Mouse (Mus musculus): ENCODE measurements at regions not wholly inside any gene's neighbourhood (a gene's known extent, or its start where the extent isn't known, plus 50 kb on each side); places are given as distances from the start of the nearest gene placed in this dataset.

DNA sequence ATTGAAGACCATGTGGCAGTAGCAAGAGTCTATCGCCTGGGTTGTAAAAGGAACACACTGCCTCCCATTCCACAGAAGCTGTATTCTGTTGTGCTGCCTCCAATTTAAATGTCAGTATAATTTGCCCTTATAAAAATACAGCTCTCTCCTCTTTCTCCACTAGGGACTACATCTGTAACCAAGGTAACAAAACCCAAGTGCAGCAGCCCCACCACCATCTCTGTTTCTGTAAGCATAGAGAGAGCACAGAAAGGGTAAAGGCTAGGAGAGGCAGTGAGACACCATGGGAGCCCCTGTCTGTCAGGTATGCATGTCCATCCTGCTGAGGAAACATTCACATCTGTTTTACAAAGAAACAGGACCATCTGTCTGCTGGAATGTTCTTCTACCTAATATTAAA lies 344.4 kb downstream of the Ccser2 start:
- no peak for ATAC-seq (ENCODE audit: poor library complexity, severe bottlenecking)

DNA sequence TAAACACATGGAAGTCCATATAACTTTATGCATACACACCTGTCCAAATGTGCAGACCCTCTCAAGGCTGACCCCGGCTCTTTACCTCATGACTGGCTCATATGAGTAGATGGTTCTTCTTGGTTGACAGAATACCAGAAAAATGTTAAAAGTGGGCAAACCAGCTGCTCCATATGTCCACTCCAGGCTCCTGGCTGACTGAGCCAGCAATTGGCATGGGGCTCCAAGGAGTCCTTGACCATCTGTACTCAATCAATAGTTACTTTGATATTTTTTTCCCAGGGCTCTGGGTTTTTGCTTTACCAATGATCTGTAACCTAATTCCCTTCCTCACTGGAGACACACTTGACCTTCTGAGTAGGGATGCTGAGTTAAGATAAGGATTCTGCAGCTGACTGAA lies 345.5 kb downstream of the Ccser2 start:
- no peak for ATAC-seq (ENCODE audit: poor library complexity, severe bottlenecking)

DNA sequence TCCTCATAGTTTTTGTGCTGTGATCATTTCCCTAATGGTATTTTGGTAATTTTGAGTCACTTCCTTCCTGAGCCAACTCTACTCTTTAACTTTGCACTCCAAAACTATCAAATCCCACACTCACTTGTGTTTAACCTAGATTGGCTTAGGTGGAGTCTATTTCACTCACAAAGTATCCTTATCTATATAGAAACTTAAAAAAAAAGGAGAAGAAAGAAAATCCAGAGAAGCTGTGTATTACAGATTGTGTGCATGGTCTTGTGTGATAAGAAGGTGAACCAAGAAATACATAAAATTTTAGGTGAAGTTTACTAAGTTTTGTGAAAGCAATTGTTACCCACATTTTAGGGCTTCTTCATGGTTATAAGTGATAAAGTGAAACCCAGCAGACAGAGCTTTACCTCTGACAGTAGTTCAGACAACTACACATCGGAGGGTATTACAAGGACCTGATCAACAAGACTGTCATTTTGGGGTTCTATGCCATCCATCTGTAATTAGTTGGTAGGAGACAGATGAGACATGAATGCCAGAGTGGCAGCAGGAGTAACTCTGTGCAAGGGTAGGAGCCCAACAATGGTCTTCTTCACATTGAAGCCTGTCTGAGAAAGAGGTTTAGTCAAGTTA lies 350.0 kb downstream of the Ccser2 start:
- no peak for ATAC-seq (ENCODE audit: poor library complexity, severe bottlenecking)

DNA sequence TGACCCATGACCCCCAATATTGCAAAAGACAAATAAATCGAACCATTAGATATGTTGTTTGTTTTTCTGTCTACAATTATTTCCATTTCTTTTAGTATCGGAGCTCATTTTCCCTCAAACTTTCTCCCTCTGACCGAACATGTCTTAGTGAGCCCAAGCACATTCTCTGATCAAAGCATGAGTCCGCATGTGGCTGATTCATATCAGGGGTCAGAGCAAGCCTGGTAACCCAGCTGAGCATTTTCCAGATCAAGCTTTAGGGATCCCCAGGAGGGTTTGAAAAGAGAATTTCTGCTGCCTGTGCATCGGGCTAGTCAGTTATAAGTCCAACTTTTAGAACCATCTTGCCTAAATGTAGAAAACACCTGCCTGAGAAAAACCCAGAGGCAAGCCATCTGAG lies 350.6 kb downstream of the Ccser2 start:
- ATAC-seq (ENCODE audit: poor library complexity, severe bottlenecking) = no peak

DNA sequence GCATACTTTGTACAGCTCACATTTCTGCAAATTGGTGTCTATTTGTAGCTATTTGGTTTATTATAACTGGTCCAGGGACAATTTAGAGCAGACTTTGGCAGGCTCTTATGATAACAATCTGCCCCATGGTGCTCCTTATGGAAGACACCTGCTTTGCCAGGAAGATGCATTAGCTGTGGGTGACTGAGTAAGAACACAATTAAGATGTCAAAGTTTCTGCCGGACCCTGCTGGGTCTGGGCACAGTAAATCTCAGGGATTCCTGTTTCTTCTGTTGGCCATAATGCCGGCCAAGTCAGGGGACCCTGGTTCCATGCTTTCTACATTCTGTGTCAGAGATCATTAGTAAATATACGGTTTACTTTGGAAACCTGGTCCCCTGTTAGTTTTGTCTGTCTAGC lies 353.7 kb downstream of the Ccser2 start:
- no peak for ATAC-seq (ENCODE audit: poor library complexity, severe bottlenecking)

DNA sequence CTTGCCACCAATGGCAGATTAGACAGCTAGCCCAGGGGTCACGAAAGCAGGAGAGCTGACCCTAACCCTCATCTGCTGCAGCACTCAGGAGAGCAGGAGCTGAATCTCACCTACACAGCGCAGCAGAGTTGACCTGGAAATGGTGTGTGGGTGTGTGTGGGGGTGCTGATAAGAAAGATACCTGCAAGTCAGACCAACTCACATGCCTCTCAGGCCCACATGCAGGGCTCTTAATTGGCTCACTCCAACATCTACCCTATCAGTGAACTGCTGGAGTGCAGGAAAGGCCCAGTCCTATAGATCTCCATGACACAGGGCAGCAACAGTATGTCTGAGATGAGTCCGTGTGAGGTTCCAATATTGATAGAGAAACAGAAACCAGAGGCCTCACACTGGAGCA lies 355.7 kb downstream of the Ccser2 start:
- ATAC-seq (ENCODE audit: poor library complexity, severe bottlenecking) = no peak

DNA sequence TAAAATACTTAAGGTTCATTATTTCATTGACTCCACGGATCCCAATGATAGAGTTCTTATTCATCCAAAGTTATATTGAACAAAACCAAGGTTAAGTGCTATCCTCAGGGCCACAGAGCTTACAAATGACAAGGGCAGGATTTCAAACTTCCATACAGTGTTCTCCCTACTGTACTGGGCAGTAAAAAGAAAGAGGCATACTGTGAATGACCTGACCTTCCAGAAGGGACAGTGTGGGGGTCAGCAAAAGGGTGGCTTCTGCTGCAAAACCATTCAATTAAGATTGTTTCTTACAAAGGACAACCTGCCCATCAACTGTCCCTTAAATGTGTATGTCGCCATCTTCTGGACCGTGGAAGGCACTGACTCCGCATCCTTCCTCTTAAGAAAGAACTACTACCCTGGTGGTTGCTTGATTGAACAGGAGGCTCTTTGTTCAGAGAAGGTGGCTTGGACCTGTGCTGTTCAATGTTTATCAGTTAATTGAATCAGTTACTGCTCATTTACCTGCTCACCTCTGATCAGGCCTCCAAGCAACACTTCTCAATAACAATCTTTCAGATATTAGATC lies 384.4 kb downstream of the Ccser2 start:
- ATAC-seq (ENCODE audit: poor library complexity, severe bottlenecking) = peak; percentile 47

DNA sequence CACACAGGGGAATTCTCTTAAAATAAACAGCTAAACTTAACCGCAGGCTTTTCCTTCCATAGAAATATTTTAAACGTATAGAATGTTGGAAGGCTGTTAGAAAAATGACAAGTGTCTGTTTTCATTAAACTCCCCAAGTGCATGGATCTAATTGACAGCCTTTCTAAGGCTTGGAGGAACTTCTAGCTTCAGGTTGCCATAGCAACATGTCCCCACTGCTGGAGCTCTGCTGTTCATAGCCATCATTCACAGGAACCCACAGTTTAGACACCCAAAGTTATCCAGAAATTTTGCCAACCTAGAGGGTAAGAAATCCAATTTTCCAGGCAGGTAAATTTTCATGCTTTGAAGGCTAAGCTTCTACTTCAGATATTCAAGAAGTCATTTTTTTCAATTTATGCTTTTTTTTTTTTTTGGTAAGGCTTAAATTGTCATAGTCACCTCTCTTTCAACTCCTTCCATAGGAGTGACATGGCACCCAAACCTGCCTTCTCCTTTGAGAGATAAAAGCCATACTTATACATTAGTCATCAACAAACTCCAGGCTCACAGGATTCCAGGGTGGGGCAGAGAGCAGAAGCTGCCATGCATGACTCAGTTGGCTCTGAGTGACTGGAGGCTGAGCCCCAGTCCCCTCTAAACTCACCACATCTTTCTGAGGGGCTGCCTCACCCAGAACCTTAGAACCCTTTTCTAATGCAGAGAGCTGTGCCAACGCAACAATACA lies 385.1 kb downstream of the Ccser2 start:
- ATAC-seq (ENCODE audit: poor library complexity, severe bottlenecking) = no peak

DNA sequence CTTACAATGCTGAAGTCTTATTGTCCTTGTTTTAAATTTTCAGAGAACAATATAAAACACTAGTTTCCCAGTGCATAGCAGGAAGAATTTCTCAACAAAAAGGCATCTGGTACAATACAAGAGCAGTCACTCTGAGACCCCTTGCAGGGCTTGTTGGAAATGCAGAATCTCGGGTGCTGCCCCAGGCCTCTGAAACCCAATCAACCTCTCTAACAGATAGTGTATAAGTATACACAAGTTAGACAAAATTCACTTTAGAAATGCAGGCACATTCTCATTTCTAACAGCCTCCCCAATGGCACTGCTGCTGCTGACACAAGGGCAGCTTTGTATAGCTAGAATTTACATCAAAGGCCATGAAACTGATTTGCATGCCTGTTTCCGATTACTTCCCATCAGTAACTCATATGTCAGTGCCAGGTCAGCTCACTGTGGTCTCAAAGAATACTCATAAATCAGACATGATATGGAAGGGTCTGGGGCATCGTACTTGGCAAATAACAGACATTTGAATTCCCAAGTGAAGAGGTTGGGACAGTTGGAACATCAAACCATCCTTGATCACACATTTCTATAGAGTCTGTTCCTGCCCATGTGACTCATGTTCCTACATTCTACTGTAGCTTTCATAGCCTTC lies 405.2 kb downstream of the Ccser2 start:
- ATAC-seq (ENCODE audit: poor library complexity, severe bottlenecking) = no peak

DNA sequence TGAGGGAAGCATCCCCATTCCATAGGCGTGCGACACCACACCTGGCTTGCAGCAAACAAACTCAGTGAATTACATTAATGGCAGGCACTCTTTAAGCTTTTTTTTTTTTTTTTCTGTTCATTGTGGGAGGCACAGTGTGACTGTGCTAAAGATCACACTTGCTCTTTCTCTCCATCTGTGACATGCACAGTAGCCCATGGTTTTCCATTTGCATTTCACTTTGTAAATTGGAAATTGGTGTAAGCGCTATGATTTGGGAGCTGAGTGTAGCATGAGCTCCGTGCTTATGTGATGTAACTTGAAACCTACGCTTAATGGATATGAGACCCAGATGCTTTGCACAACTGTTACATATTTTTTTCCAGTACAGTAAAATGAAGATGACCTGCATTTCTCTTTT lies 431.2 kb downstream of the Ccser2 start:
- ATAC-seq (ENCODE audit: poor library complexity, severe bottlenecking) = no peak

DNA sequence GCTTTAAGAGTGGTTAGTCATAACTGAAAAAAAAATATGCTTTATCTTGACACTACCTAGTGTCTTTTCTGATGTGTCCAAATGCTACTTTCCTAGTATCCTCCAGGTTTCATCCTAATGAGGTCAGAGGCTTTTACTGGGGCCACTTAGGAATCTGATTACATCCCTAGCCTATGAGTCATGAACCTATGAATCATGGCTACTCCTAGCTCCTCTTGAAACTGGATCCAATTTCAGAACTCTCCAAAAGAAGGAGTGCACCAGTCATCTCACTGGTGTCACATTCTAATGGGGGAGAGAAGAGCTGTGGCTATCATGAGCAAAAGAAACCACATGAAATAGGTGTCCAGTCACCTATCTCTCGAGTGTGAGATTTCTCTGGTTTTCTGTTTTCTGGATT lies 432.6 kb downstream of the 4930474N05Rik start:
- ATAC-seq (ENCODE audit: poor library complexity, severe bottlenecking) = no peak

DNA sequence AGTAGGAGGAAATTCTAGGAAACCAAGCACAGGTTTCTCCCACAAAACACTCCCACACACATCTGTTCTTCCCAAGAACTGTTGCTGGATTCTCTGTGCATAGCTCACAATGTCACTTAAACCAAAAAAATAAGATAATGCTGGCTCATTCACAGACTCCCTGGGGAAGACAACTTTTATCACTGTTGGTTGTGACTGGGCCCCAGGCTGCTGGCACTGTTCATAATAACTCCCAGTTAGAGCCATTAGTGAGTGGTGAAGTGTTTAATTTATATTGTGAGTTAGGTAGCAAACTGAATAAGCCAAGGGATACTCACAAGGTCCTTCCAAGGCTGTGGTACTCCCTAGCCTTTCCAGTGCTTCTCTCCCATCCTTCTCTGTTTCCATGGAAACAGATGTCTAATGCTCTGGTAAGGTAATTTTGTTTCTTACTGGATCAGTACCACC lies 430.9 kb downstream of the 4930474N05Rik start:
- no peak for ATAC-seq (ENCODE audit: poor library complexity, severe bottlenecking)

DNA sequence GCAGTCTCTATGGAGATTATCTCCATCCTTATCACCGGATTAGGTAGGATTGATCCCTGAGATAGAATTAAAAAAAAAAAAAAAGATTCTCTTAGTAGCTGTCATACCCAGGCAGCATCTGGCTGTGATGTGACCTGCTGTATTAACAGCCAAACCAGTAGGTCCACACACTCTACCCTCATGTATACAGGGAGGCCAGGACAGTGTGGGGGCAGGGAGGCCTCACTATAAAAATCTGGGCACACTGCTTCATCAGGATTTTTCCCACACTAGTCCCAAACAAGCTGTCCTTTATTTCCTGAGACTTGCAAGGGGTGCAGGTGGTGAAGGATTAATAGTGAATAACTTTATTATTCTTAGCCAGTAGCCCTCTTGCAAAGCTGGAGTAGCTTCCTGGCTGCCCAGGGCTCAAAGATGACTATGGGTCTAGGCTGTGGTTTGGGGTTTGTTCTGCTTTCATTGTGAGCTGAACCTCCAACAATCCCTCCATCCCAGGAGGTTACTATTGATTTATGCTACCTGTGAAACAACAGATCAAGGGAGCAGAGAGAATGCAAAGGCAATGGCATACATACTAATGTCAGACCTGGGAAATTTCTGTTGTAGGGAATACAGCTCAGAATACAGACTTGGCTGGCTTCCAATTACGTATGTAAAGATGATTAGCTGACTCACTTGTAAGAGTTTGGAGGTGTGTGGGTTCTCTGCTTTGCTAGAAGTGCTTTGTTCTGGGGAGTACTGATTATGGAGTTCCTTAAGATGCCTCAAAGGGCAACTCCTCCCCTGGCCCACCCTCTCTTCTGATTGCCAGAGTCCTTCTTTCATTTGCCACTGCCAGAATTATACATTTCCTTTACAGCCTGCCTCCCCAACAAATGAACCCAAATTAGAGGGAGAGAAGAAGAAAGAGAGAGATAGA lies 407.6 kb downstream of the 4930474N05Rik start:
- no peak for ATAC-seq (ENCODE audit: poor library complexity, severe bottlenecking)

DNA sequence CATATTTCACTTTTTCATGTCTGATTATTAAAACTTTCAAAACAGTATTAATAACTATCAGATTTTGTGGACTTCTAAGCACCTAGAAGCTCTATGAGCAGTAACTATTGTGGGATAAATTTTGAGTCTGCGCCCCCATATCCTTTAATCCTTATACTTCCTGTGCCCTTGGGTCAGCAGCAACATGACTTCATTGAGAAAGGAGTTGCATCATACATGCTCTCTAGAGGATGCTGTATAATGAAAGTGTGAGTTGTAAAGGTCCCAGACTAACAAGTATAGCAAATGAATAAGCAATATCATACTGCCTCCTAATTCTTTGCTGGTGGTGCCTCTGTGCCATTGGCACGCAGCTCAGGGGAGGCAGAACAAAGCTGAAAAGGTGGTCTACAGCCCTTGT lies 404.6 kb downstream of the 4930474N05Rik start:
- no peak for ATAC-seq (ENCODE audit: poor library complexity, severe bottlenecking)

DNA sequence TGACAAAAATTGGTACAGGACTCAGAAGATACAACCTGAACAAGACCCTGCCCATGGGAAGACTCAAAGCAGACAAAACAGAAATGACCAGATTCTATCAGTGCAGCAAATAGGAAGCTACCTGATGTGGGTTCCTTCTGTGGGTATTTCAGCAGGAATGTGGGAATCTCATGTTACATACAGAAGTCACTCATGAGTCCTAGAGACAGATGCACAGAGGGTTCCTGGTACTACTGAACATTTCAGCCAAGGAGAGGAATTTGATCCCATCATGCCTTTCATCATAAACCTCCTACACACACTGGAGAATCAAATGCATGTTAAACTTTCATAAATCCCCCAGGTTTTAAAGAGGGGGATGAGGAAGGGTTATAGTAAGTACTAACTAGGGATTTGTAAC lies 390.8 kb downstream of the 4930474N05Rik start:
- ATAC-seq (ENCODE audit: poor library complexity, severe bottlenecking) = no peak

DNA sequence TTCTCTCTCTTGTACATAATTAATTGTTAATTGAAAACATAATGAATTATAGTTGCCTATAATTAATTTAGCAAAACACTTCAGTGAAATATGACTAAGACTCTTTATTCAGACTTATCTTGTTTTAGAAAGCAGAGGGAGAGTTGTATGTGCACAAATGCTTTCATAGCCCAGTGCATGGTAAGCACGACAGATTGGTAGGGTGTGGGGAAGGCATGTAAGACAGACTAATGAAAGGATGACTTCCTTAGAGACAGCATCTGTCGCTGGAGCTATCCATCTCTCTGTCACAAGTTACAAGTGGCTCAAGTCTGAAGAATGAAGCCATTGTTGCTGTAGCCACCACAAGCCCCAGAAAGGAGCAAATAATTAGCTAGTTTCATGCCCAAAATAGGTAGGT lies 376.9 kb downstream of the 4930474N05Rik start:
- no peak for ATAC-seq (ENCODE audit: poor library complexity, severe bottlenecking)

DNA sequence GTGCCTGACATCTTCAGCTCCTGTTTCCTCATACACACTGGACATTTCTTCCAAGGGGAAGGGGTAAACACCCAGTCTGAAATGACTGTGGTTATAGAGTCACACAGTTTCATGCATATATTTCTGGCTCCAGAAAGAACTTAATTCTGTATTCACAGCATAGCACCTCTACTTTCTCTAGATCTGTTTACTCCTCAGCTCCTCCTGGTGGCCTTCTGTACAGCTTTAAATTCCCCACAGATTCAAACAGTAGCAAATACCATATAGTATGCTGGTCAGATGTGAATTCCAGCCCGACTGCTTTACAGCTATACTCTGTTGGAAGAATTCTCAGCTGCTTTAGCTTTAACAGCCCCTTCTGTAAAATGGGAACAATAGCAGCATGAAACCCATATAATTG lies 375.6 kb downstream of the 4930474N05Rik start:
- ATAC-seq (ENCODE audit: poor library complexity, severe bottlenecking) = peak; percentile 38

DNA sequence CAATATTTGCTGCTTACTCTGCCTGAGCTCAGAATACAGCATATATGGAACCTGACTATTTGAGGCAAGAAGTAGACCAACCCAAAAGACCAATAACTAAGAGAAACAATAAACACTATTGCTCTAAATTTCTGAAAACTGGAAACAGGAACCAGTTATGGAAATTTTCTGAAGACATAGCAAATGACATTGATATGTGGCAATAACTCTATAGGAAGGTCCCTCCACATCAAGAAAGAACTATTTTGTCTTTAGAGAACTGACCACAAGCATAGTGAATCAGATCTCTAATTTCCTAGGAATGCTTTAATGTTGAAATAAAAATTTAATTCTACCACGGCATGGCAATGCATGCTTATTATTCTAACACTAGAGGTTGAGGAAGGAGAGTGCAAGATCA lies 358.3 kb downstream of the 4930474N05Rik start:
- peak; percentile 61 for ATAC-seq (ENCODE audit: poor library complexity, severe bottlenecking)

DNA sequence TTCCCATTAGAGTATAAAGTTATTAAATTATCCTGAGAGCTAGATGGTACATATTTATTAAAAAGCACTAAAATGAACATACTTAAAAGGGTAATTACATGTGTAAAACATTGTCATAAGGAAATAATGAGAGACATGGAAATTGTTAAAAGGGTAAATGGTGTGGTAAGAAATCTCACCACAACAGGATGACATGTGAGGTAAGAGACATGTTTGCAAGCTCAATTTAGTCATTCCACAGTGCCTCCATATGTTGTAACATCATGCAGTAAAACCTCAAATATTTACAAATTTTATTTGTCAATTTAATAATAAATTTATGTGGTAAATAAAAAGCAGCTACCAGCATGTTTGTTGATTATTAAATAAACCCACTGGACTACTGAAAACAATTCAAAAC lies 355.4 kb downstream of the 4930474N05Rik start:
- peak; percentile 86 for ATAC-seq (ENCODE audit: poor library complexity, severe bottlenecking)

DNA sequence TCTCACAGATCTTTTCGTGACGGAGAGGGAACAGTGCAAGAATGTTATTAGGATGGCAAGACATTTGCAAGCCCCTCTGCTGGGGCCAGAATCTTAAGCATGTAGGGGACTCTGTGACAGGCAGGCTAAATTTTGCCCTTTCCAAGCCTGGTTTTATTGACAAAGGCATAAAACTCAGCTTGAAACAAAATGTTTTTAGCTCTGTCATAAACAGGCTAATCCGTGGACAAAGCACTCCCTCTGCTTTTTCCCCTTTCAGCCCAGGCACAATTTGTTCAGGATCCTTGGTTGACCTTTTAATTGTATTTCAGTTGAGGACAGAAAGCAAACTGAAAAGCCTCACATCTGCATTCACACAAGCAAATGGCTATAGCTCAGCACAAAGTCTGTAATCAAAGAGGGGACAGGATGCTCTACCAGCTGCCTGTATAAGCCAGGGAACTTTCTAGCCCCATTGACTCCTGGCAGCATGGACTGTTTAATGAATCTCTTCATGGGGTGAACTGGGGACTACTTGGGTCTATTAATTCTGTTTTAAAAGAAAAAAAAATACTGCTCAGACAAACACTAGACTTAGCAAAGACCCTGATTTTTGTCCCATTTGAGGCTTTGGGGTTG lies 320.0 kb downstream of the 4930474N05Rik start:
- no peak for ATAC-seq (ENCODE audit: poor library complexity, severe bottlenecking)
